Mouse (Mus musculus): ENCODE results near the gene Lrif1.
A peak's percentile ranks its signal among the peaks of the same experiment; 100 is the strongest.
"Not testable (repeated sequence)": the region's sequence is repeated elsewhere in the genome, so short reads cannot be mapped to it uniquely, and the experiment has no call there.

Gene Lrif1

GRCm38 (mm10) chr3:106684830-106685229 lies at the start of gene Lrif1:
Gene Lrif1 (plus strand): TSS chr3:106684987.
- peak; percentile 77 for DNase-seq

GRCm38 (mm10) chr3:106672811-106673210 lies 12.0 kb upstream of the Lrif1 start:
- DNase-seq = not testable (repeated sequence)

GRCm38 (mm10) chr3:106685381-106685780 lies 594 bp downstream of the Lrif1 start:
- DNase-seq = no peak

- DNase-seq = peak; percentile 89
These were observed 36.7 kb downstream of the Lrif1 start for GRCm38 (mm10) chr3:106721397-106722027.

- peak; percentile 79 for DNase-seq
These were observed 37.5 kb downstream of the Lrif1 start for GRCm38 (mm10) chr3:106722028-106722945.

- no peak for DNase-seq
These were observed 71.1 kb downstream of the Lrif1 start for GRCm38 (mm10) chr3:106755898-106756297.

GRCm38 (mm10) chr3:106771834-106772233 lies 87.0 kb downstream of the Lrif1 start:
- no peak for DNase-seq

GRCm38 (mm10) chr3:106785130-106785529 lies 100.3 kb downstream of the Lrif1 start:
- DNase-seq = no peak
